Mouse (Mus musculus) brain, embryonic 14.5 days (tissue): ENCODE results near the gene Kirrel3.

Source experiments
- CTCF ChIP-seq: fragments of 200-500 bp; IDR thresholded peaks from 2 replicates; pipeline ENCODE4 v1.5.1; 2012; ENCODE audit warnings: inconsistent platforms, mild to moderate bottlenecking, moderate library complexity, borderline replicate concordance; ENCODE audit not compliant: insufficient read depth, insufficient read length; ENCODE audit errors: extremely low read depth
- POLR2A ChIP-seq: fragments of 200-500 bp; IDR thresholded peaks from 2 replicates; pipeline ENCODE4 v1.6.1; 2012; ENCODE audit warnings: mild to moderate bottlenecking, inconsistent platforms, borderline replicate concordance; ENCODE audit not compliant: poor library complexity, insufficient read depth, insufficient read length, severe bottlenecking; ENCODE audit errors: extremely low read depth

DNA sequence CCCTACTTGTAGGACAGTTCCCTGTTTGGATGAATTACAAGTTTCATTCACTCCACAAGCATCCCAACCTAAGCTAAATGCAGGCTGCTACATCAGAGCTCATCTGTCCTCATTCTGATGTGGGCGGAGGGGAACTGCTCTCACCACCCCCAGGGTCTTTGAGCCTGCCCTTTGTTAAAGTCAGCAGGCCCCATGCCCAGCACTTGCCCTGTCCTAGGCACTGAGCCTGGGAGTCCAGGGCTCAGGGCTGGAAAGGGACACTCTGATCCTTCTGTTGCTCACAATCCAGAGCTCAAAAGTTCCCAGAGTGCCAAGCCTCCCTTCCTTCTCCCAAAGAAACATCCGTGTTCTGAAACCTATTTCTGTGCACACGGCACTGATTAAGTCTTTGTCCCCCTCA lies 422.3 kb downstream of the Kirrel3 start:
- TF ChIP-seq POLR2A (no peak), CTCF (no peak)
